Mouse (Mus musculus) MN1 (cell line): ENCODE data around the gene Itga6.
"Not testable (repeated sequence)": the region's sequence is repeated elsewhere in the genome, so short reads cannot be mapped to it uniquely, and the experiment has no call there.

Source experiments
- DNase-seq: peaks from one replicate; pipeline ENCODE4 v3.0.0-alpha.2; 2016; ENCODE audit warnings: low spot score

Gene Itga6

DNA sequence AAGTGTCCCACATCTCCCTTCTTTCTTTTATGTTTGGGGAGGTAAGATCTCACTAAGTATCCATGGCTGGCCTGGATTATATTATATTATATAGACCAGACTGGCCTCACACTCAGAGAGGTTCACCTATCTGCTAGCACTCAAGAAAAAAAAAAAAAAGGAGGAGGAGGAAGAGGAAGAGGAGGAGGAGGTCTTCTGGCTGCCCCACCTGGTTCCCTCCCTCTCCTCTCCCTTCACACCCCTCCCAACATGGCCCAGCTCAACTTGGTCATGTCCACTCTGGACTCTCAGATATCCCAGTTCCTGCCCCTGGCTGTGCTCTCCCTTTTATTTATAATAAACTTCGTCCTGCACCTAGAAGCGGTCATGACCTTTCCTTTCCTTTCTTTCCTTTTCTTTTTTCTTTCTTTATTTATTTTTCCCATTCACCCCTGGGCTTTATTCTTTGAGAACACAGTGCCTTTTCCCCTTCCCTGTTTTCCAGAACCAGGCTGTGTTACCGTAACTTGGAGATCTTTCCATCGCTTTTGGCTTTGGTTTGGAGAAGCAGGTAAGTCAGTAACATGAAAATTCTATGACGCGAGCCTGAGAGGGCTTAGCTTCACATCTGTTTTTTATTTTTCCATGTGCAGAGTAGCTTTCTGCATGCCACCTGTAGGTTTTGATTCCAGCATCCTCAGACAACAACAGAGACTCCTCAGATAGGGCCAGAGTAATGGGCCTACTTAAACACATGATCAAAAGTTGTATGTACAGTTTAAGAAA lies at the start of gene Itga6:
Gene Itga6, plus strand, starts transcription at position 7 of the 765 bp plus-strand sequence.
- no peak for DNase-seq

DNA sequence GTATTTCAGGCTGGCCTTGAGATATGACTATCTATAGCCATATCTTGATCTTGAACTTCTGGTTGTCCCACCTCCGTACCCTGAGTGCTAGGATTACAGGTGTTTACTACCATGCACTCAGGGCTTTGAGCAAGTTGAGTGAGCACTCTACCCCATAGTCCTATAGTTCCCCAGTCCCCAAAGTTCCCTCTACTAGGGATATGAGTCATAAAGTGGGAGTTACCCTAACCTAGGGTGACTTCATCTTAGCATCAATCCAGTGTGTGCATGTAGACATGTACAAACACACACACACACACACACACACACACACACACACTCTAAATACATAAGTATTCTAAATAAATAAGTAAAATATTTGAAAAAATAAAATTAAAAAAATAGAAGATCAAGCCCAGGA lies 48.6 kb upstream of the Itga6 start:
- DNase-seq: no peak

DNA sequence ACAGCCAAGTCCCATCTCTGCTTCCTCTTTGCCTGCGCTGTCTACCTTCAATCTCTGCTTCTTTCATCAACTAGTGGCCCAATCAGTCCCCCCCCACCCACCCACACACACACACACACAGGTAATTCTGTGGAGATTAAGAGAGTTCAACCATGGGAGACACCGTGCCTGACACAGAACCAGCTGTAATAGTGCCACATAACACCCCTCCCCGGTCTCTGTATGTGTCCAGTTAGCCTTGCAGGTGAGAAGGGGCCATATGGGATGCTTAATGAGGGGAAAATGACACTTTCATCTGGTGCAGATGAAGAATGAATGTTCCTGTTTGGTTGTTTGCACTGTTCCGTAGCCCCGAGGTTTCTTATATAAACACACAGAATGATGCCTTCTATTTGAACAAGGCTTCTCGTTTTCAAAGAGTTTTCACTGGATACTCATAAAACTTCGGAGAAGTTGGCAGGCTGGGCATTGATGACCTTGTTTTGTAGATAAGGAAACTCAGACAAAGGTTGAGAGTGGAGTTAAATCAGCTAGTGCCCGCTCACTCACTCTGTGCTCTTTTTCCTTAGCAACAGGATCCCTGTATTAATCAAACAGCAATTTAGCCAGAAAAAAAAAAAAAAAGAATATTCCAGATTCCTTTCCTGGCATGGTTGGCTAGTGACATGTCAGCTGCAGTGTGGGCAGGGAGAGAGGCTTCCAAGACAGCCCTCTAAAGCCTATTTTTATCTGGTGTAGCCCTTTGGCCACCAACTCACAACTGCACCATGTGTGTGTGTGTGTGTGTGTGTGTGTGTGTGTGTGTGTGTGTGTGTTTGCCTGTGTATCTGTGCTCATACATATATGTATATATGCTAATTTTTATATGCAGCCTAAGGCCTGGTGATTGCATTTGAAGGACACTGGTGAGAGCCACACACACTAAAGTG lies 47.7 kb upstream of the Itga6 start:
- no peak for DNase-seq

DNA sequence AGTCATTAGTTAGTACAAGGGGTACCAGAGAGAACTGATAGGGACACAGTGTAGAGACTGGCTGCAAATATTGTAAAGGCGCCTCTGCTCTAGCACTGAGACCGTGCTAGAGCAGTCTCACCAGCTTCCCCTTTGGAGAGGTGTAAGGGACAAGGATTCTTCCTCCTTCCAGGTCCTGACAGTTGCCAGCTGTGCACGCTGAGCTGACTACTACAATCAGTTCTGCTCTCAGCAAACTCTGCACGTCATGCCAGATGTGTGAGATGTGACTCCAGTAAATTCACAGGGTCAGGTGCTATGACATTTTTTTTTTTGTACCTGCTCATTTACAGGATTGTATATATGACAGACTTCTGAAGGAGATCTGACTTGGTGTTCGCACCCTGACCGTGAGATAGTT lies 47.0 kb upstream of the Itga6 start:
- DNase-seq: no peak

DNA sequence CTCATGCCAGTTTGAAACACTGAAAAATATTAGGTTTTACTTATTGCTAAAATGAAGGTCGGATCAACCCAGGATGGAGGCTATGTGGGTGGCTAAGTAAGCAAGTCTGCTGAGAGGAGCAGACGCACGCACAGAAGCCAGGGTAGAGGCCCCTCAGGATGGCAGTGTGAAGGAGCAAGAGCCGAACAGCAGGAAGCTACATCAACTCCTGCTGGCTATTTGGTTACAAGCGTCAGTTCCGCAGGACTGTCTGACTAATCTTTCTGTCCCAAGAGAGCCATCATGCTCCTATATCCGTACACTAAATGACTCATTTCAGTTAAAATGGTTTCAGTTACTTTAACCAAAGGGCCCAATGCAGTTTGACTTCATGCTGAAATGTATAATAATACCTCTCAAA lies 46.5 kb upstream of the Itga6 start:
- peak; percentile 70 for DNase-seq

DNA sequence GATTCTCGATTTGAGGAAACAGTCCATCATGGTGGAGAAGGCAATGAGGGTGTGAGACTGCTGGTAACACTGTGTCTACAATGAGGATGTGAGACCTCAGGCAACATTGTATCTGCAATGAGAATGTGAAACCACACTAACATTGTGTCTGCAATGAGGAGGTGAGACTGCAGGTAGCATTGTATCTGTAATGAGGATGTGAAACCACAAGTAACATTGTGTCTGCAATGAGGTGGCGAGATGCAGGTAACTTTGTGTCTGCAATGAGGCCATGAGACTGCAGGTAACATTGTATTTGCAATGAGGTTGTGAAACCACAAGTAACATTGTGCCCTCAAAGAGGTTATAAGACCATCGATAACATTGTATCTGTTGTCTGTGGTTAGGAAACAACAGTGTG lies 44.1 kb upstream of the Itga6 start:
- DNase-seq: no peak

DNA sequence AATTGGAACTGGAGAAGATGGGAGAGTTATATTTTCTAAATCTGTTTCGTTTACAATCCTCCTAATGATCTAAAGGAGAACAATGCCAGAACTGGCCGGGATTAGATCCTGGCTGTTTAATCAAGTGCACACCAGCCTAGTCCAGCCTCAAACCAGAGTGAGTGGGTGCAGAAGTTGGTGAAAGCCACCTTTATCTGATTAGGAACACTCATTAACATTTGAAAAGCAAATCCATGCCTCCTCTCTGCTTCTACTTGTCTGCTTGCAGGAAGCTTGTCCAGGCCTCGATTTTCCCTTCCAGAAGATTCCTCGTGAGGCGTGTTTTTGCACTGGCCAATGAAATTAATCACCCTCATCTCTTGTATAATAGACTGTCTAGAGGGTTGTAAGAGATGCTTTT lies 41.1 kb upstream of the Itga6 start:
- DNase-seq: no peak

DNA sequence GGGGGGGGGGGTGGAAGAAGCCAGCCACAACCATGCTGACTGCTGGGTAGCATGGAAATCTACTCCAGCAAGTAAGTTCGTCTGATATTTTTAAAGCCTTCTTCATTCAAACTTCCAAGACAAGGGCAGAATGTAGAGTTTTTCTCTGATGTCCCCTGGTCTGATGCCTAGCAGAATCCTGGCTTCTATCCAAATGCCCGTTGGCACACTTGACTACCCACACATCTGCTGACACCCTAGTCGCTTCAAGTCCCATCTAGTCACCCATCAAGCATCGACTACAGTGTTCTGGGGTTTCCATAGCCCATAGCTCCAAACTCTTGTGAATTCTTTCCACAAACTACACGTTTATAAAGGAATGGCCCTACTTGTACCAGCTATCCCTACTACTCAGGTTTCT lies 36.5 kb upstream of the Itga6 start:
- DNase-seq: no peak

DNA sequence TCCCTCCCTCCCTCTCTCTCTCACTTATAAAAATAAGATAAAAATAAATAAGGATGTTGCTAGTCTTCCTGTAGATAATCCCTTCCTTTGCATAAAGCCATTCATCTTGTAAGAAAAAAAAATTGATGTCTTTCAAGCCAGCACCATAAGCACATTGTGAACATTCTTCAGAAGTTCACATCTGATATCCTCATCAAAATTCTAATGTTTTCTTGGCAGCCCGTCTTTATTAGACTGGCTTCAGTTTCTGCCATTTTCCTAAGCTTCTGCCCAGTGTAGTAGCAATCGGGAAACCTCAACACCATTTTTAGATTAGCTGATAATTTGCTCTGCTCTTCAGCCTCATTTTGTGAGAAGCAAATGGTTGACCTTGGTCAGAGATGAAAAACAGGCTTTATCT lies 33.8 kb upstream of the Itga6 start:
- no peak for DNase-seq

DNA sequence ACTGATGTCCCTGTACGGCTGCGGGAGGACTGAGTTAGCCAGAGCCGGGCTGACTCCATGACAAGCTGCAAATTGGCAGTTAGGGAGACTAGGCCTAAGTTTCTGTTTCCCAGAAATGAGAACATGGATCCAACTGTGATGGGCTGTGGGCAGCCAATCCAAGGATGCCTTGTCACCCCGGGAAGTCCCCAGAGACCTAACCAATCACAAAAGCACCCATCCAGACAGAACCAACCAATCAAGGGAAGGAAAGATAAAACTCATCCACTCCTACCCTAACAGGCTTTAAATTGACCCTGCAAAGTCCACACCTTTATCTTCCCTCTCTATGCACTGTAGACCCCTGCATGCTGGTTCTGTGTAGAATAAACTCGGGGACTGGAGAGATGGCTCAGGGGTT lies 31.0 kb upstream of the Itga6 start:
- no peak for DNase-seq

DNA sequence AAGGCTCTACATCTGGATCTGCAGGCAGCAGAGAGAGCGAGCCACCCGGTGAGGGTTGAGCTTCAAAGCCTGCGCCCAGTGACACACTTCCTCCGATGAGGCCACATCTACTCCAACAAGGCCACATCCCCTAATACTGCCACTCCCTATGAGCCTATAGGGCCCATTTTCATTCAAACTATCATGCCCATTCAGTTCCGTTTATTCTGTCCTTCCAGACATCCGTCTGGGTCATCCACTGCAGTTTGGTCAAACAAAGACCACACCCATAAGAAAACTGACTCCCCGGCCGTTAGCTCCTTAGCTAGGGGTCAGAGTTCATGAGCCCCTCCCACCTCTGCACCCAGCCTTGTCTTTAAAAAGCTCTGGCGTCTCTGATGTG lies 26.4 kb upstream of the Itga6 start:
- no peak for DNase-seq

DNA sequence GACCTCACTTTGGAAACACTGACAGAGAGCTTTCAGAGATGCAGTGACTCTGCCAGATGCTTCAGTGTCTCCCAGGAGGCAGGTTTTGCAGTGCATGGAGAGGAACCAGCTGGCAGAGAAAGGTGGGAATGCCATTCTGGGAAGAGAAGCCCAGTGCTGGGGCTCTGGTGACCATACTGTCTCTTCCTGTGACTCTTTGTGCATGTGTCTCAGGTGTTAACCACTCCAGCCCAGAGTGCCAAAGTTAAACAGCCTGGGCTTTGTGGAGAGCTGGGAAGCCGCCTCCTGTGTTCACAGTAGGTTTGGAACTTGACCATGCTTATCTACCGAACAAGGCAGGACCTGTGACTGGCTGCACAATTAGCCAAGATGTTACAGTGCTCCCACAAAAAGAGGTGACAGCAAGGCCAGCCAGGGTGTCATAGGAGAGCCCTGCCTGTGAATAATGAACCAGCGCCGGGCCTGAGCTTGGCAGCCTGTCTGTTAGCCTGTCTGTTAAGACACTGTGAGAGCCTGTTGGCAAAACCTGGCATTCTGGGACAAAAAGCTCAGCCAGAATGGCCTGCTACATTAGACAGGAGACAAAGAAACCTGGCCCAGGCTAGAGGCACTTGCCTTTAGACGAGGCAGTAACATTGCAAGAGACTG lies 25.9 kb upstream of the Itga6 start:
- DNase-seq: no peak

DNA sequence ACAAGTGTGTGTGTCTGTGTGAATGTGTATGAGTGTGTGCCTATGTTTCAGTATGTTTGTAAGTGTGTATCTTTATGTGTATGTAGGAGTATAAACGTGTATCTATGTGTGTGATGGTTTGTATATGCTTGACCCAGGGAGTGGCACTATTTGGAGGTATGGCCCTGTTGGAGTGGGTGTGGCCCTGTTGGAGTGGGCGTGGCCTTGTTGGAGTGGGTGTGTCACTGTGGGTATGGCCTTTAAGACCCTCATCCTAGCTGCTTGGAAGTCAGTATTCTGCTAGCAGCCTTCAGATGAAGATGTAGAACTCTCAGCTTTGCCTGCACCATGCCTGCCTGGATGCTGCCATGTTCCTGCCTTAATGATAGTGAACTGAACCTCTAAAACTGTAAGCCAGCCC lies 24.9 kb upstream of the Itga6 start:
- not testable (repeated sequence) for DNase-seq

DNA sequence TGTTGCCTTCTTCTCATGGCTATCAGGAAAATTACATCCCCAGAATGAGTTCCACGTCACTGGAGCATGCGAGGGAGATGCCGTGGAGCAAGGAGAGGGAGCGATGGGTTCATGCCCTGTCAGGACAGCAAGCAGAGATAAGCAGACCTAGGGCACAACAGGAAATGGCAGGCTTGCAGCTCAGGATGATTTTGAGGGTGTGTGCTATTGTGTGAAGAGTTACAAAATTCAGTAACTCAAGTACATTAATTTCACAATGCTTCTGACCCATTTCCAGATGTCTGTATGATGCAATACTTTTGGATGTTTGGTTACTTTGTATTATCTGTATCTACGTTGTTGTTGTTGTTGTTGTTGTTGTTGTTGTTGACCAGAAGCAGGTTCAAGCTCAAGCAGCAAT lies 22.5 kb upstream of the Itga6 start:
- DNase-seq: no peak

DNA sequence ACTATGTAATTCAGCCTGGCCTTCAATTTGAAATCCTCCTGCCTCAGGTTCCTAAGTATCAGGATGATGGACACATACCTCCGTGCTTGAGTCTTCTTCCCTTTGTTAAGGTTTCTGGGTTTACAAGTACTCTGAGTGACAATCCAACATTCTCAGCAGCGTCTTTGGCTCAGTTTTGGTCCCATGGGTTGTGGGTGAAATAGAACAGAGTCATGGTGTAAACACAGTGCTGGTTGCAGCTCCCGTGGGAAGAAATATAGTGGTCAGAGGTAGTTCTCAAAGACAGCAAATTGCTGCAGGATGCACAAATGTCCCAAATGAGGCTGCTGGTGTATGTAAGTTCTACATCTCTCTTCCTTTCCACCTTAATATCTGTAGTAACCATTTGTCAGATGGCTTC lies 21.8 kb upstream of the Itga6 start:
- no peak for DNase-seq

DNA sequence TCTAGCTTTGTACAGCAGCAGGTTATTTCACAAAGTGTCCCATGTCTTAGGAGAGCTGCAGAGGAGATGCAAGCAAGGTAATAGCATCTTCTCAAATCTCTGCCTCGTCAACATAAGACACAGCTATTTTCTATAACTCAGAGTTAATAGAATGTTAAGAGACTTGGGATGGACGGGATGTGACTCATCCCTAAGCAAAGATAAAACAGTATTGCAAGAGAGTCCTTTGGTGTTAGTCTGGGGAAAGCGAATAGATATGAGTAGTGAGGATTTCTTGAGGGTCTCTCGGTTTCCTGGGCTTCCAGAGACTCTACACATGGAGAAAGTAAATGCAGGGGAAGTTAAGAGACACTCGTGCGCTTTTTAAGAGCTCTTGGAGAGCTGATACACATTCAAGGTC lies 21.4 kb upstream of the Itga6 start:
- no peak for DNase-seq

DNA sequence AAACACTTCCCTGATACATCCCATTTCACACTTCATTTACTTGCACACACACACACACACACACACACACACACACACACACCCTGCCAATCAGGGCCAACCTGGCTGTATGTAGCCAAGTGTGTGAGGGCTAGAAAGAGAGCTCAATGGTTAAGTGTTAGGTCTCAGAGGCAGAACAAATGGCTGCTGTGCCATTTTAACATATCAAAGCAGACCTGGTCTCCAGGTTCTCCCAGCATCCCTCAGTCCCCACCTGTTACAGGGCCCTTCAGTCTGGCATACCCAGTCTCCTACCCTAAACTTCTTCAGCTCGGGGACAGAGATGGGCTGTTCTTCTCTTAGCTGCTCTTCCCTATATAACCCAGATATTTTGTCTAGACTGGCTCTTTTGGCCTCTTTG lies 20.0 kb upstream of the Itga6 start:
- no peak for DNase-seq

DNA sequence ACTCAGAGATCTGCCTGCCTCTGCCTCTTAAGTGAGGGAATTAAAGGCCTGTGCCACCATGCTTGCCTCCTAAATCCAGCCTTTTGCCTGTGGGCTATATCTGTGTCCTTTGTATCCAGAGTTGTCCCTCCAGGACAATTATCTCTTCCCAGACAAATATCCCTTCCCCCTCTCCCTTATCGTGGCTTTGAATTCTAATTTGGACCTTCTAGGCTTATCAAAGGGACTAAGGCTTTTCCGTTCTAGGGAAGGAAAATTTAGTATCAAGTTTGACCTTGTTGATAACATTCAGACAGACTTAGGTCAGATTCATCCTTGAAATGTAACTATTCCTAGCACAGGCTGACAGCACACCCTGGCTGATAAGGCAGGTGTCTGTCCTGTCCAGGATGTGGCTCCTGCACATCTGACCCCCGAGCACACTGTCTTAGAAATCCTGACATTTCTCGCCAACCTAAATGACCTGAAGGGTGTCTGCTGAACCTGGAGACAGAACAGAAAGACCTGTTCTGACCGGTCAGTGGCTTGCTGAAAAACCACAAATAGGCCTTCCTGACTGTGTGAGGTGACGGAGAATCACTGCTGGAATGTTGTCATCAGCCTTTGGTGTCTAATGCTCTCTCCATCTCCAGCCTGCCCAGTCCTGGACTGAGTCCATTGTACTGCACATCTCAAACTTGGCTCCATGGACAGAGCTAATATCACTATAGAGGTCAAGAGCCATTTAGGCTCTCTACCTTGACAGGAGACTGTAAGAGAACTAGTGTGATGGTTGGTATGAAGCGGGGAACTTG lies 18.3 kb upstream of the Itga6 start:
- DNase-seq: no peak

DNA sequence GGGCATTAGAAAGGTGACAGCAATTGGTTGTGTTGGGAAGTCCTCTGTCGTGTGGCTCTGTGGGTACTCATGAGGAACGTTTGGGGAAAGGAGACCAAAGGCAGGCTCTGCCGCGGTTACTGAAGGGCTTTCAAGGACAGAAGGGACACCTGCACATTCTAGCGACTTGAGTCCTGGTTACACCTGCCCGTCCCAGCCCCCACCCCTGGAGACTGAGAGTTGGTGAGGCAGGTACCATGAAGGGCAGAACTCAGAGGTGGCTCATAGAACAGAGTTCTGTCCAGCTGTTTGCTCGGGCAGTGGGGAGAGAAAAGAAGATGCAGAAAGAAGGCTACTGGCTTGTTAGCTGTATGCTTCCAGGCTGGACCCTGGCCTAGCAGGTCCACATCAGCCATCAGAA lies 17.1 kb upstream of the Itga6 start:
- DNase-seq: no peak

DNA sequence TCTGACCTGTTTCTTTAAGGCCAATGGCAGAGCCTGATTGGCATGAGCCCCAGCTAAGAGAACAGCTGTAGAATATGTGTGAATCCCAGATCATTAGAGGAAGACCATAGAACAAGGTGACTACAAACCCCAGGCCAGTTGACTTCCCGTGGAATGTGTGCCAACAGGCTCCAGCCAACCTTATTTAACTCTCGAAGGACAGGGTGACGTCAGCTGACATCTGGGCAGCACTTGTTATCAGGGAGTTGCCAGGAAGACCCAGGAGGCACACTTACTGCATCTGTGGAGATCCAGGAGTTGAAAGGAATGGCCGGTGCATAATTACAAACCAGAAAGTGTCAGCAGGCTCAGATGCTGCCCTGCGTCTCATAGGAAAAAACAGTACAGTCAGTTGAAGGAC lies 16.6 kb upstream of the Itga6 start:
- DNase-seq: peak; percentile 76

DNA sequence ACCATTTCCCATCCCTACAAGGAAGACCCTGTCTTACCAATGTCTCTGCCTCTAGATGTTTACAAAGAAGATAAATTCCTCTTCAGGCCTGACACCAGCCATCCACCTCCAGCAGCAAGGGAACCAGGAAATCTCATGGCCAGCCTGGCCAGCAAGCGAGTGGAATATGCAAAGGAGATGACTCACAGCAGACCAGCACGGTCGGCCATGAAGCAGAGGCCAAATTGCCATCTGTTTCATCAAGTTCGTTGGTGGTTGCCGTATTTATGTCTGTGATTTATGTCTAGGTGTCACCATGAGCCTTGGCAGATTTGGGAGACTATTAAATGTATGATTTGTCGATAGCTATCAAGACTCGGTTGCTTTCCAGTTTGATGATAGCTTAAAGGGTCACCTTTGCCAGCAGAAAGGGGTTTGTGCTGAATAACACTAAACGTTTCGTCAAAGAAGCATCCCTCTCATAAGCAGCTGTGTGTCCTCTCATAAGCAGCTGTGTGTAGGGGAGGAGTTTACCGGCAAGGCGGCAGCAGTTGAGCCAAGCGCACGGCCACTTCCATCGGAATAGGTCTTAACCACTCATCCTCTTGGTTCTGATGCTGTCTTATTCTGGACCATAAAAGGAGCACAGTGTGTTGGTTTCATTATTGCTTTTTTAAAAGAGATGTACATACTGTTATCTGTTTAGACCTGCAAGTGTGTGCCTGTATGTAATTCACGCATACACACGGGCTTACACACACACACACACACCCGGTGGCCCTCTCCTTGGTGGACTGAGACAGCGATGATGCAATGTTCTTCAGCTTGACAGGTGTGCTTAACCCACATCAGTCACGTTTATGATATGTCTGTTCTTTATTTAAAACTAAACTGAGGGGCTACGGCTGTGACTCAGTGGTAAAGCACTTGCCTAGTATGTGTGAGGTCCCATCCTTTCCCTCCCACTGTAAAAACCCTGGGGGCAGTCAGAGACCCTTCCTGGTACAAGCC lies 14.5 kb upstream of the Itga6 start:
- peak; percentile 89 for DNase-seq
